Mouse (Mus musculus) thymus, postnatal 4 days (tissue): ENCODE data around the gene Prc1.
"Not testable (repeated sequence)": the region's sequence is repeated elsewhere in the genome, so short reads cannot be mapped to it uniquely, and the experiment has no call there.

ENCODE experiments used
- DNase-seq: peaks from one replicate; pipeline ENCODE4 v3.0.0; 2021

Gene Prc1

GRCm38 (mm10) chr7:80287736-80288135 is 6.5 kb upstream of the Prc1 start:
- DNase-seq = peak; percentile 34

DNA sequence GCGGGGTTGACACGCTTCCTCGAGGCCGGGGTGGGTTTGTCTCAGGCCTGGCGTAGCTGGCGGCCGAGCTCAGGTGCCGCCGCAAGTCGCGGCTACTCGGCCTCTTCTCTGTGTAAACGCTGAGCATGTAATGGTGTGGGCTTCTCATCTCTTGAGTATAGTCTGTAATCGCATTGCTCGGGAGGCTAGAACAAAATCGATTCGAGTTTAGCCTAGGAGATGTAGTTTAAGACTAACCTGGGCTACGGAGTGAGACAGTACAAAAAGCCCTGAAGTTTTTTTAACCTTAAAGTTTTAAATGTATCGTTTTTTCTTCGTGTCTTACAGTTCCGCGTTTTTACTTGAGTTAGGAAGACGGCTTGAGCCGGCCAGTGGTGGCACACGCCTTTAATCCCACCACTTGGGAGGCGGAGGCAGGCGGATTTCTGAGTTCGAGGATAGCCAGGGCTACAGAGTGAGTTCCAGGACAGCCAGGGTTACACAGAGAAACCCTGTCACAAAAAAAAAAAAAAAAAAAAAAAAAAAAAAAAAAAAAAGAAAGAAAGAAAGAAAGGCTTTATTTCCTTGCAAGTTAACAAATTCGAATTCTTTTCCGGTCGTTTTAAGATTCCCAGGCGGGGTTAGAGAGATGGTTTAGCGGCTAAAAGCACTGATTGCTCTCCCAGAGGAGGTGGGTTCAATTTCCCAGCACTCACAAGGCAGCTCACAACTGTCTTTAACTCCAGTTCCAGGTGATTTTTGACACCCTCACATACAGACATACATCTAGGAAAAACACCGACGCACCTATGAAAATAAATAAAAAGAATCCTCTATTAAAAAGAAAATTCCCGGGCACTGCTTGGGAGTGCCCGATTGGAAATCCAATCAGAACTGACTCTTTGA is 756 bp downstream of the Prc1 start:
- DNase-seq = peak; percentile 32

- DNase-seq = no peak
These were observed 2.2 kb downstream of the Prc1 start for GRCm38 (mm10) chr7:80296462-80296861.

- DNase-seq = no peak
These were observed 2.8 kb downstream of the Prc1 start for GRCm38 (mm10) chr7:80297041-80297440.

- no peak for DNase-seq
These were observed 4.5 kb downstream of the Prc1 start for GRCm38 (mm10) chr7:80298754-80299153.

DNA sequence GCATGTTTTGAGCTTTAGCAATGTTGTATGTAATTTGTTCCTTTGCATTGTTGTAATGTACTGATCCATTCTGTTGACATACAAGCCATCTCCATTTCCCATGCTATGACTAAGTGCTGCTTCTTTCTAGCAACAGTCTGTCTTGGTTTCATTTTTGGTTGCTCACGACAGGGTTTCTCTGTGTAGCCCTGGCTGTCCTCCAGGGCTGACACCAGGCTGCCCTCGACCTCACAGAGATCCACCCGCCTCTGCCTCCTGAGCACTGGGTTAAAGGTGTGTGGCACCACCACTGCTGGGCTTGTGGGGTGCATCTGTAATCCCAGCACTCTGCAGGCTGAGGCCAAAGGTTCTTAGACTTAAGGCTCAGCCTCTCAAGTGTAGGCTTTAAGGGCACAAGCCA is 5.3 kb downstream of the Prc1 start:
- DNase-seq = no peak

DNA sequence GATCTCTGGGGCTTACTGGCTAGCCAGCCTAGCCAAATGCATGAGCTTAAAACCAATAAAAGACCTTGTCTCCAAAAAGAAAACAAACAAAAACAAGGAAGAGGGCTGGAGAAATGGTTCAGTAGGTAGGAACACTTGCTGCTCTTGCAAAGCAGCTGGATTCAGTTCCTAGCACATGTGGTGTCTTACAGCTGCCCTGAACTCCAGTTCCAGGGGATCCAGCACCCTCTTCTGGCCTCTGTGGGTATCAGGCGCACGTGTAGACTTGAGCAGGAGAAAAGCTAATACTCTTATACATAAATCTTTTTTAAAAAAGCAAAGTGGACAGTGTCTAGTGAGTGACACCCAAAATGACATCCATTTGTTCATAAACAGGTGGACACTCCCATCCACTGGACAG is 7.3 kb downstream of the Prc1 start:
- peak; percentile 42 for DNase-seq

GRCm38 (mm10) chr7:80307766-80308165 is 13.5 kb downstream of the Prc1 start:
- no peak for DNase-seq

GRCm38 (mm10) chr7:80310771-80311170 is 16.5 kb downstream of the Prc1 start:
- DNase-seq = no peak

- no peak for DNase-seq
These were observed 21.5 kb downstream of the Prc1 start for GRCm38 (mm10) chr7:80315733-80316132.

GRCm38 (mm10) chr7:80317439-80318115 is 23.3 kb downstream of the Prc1 start:
- no peak for DNase-seq

DNA sequence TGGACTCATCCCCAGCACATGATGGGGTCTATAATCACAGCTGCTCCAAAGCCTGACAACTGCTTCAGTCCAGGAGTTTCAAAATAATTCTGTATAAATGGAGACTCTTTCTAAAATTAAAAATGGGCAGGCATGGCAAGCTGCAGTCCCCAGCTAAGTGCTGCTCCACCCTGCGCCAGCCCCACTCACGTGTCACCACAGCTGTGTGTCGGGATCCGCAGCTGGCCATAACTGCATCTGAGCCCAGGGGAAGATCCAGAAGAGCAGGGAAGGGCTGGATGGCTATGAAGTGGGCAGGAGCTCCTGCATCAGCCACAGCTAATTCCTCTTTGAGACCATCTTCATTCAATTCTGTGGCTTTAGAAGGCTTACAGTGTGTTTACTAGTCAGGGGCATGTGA is 24.4 kb downstream of the Prc1 start:
- no peak for DNase-seq

DNA sequence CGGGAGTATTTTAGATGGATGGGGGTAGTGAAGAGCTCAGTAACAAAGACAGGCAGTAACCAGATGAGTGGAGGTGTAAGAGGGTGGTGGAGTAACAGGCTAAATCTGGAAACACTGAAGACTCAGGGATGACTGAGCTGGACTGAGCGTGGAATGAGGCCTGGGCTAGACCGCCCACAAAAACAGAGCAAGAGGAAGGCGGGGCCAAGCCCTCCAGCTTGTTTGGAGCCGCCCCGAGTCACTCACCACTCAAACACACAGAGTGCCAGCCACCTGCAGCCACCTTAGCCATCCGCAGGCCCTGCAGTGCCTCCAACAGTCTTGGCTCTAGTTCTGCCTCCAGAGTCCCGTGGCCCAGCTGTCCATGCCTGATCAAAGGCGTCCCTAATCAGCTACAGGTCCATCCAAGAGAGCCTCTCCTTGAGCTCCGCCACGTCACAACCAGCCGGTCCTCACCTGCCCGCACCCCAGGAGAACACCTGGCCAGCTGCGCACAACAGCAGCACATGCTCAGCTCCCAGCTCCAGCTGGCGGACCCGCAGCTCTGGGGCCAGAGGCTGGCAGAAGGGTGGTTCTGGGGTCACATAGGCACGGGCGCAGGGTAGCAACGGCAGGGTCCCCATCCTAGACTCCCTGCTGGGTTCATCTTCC is 25.7 kb downstream of the Prc1 start:
- DNase-seq = no peak

DNA sequence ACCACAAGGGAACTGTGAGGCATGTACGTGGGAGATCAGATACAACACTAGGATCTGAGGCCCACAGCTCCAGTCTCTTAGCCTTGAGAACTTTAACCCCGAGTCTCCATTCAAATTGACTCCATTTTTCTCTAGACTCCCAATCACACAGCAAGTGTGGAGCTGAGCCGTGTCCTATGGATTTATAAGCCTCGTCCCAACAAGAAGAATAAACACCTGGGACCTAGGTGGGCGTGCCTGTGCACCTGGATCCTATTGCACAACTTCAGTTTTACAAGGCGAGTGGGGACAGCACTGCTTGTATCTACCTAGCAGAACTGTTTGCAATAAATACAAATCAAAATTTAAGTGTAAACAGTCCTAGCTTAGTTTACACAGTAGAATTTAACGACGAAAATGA is 29.1 kb downstream of the Prc1 start:
- peak; percentile 20 for DNase-seq

DNA sequence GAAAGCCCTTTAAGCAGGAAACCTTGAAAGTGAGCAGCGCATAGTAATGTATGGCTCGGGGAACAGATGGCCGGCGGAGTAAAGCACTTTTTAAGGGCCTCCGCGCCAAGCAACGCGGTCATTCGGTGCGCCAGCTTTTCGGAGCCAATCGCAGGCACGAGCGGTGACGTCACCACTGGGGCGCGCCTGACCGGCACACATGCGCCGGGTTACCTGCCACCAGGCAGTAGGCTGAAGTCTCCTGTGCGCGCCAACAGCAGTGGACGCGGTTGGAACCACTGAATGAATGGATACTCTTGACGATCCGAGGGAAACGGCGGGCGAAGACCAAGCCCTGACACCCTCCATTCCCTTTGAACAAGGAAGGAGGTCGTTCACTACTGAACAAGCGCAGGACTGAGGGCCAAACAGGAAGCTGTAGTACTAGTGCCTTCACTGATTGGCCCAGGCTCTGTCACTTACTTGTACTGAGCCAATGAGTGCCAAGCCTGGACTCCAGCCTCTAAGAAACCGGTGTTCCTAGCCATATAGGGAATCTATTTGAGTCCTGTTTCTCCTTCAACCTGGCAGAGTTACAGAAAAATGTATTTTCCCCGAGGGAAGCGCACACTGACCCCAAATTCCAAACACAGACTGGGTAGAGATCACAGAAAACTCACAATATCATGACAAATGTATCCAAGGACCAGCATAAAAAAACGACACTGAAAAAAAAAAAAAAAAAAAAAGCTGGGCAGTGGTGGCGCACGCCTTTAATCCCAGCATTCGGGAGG is 30.0 kb downstream of the Prc1 start, which contains the start of gene Rccd1:
Gene Rccd1 (minus strand): TSS at position 412 of the 773 bp plus-strand sequence.
- DNase-seq = peak; percentile 96

DNA sequence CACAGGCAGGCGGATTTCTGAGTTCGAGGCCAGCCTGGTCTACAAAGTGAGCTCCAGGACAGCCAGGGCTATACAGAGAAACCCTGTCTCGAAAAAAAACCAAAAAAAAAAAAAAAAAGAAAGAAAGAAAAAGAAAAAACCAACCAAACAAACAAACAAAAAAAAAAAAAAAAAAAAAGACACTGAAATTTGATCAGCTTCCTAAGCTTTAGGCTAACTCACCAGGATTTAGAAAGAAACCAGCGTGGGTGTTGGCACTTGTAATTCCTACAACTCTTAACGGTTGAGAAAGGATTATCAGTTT is 30.5 kb downstream of the Prc1 start:
- not testable (repeated sequence) for DNase-seq

DNA sequence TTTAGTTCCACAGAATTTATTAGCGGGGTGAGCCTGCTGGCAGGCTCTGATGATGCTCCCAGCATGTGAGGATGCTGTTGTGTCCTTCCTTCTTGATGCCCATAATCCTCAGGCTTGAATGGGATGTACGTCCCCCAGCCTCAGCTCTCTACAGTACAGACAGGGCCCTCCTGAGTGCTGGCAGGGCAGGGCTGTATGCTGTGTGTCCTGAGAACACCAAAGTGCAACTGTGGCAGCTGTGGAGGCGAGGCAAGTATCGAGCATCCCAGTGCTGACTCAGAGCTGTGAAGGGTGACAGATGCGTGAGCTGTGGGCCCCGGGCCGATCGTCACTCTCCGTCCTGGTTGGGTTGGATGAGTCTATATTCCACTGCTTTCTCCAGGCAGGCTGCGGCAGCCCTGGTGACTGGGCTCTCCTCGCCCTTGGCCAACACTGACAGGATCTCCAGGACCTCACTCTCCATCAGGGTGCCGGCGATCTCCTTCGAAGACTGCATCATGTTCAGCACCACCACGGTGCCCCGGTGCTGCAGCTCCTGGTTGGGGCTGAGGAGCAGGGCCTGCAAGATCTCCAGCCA is 31.1 kb downstream of the Prc1 start:
- DNase-seq = no peak

- no peak for DNase-seq
These were observed 31.8 kb downstream of the Prc1 start for GRCm38 (mm10) chr7:80326076-80326475.

DNA sequence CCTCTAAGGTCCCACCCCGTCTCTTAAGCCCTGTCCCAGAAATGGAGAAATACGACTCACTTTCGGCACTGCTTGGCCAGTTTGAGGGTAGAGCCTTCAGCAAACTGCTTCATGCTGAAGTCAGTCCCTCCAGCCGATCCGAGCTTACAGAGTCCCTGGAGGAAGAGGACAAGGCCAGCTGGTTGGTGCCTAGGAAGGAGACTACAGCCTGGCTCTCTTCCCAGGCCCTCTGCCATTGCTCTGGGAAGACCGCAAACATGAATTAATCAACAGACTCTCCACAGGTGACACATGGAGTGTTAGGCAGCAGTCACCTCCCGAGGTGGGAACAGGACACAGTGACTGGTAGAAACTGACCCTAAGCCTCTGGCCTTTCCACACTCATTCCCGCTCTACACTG is 36.0 kb downstream of the Prc1 start:
- DNase-seq = no peak

GRCm38 (mm10) chr7:80331433-80331832 is 37.2 kb downstream of the Prc1 start:
- DNase-seq = no peak

DNA sequence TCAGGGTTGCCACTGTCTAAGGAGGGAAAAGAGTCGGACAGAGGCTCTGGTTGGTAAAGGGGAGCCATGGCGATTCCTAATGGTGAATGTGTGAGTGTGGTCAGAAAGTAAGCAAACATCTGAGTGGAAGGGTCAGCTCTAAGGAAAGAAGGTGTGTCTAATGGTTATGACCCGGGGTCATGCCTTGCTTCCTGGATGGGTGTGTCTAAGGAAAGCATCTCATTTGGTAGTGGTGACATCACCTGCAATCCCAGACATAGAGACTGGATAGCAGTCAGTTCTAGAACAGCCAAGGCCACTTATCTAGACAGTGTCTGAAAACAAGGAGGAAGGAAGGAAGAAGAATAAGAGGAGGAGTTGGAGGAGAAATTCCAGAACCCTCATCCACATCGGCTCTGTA is 40.6 kb downstream of the Prc1 start:
- no peak for DNase-seq

DNA sequence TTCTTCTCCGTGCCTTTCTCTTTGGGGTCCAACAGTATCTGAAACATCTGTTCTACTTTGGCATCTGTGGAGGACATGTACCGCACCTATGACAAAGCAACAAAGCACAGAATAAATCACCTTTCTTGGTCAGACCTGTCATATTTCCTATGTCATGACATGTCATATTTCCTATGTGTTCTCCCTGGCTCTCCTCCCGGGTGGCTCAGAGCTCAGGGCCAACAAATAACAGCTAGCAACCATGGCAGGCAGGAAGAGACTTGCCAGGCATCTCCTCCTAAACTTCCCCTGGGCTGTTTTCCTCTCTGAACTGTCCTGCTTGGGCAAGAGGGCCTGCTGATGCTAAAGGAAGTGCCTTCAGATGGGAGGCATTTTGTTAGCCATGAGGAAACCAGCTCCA is 42.7 kb downstream of the Prc1 start:
- no peak for DNase-seq

GRCm38 (mm10) chr7:80339371-80339770 is 45.1 kb downstream of the Prc1 start:
- DNase-seq = peak; percentile 61
